Mouse (Mus musculus) erythroblast, embryonic 14.5 days (primary cell): ENCODE measurements around the gene Ppfia2.

ENCODE experiments used
- GATA1 ChIP-seq: IDR thresholded peaks from 2 replicates; pipeline ENCODE4 v1.6.1; 2012; ENCODE audit warnings: low read length, inconsistent platforms, mixed read lengths
- TAL1 ChIP-seq: IDR thresholded peaks from 3 replicates; pipeline ENCODE4 v1.6.1; 2012; ENCODE audit warnings: low read length, inconsistent platforms, mixed read lengths

DNA sequence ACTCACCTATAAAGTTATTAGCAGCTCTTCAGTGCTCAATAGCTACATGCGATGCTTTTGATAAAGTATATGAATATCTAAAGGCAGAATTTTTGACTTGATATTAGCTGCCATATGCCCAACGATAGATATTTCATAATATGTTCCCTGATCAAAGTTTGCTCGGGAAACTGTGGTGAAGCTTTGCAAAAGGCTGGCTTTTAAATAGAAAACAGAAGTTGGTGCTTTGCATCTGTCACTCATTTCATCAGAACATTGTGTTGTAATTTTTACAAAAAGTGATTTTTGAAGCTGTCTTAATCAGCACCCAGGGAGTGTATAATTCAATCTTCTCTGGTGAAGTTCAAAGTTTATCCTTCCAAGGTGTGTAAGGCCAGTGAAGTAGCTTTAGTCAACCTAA is 195.1 kb downstream of the Ppfia2 start:
- TF ChIP-seq GATA1: no peak
- TF ChIP-seq TAL1: no peak
